Mouse (Mus musculus): ENCODE results near the gene Prkcsh. TPM values are rescaled to one million over a fixed set of nuclear protein-coding genes. Genes with fewer than 3 reads are reported as not detected.

The Prkcsh gene
- polyA plus RNA-seq, 1 experiment from 2014 or later = 111 TPM

DNA sequence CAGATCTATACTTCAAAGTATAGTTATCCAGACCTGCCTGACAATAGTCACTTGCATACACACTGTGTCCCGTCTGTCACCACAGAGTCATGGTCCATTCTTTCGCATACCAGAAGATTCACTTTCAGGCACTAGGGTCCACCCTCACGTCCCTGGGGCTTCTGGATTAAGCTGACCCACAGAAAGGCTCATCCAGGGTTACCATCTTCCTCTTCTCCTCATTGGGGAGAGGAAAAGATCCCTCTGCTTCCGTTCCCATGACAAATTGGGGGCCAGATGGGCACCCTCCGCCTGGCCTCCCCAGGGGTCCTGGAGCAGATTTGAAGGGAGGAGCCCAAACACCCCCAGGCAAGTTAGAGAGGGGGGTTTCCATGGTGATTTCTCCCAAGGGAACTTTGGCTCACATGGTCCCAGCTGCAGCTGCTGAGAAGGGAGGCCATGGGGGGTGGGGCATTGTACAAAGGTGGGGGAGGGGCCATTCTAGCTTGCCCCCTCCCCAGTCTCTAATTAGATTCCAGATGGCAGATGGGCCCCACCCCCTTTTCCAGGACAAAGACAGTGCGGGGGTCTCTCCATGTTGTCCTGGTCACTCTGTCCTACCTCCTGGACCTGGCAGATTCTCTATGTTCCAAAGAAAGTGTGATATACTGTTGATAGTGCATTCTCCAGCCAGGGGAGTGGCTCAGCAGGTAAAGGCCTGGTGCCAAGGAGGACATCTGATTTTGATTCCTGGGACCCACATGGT lies 32.9 kb downstream of the Prkcsh start:
- no peak overlapping the region for H3K27ac ChIP-seq
- H3K9me3 ChIP-seq (replicated peaks) = no peaks in the 10 kb centered on the region
- no peak overlapping the region for H3K4me3 ChIP-seq
- H3K27me3 ChIP-seq (ENCODE audit: low read depth, poor library complexity, severe bottlenecking) = no peaks in the 10 kb centered on the region
- H3K4me1 ChIP-seq = peaks cover 7% of the 10 kb centered on the region
- no peak for DNase-seq (ENCODE audit: low spot score)
- 64% methylated on average over 6 of the region's 6 CpGs for WGBS
- no peaks in the 10 kb centered on the region for H3K36me3 ChIP-seq

GRCm38 (mm10) chr9:22037826-22038225 lies 35.2 kb downstream of the Prkcsh start:
- no peak for DNase-seq (ENCODE audit: low spot score)
- Histone ChIP-seq H3K9me3 (replicated peaks) (no peaks in the 10 kb centered on the region), H3K27me3 (ENCODE audit: low read depth, poor library complexity, severe bottlenecking) (no peaks in the 10 kb centered on the region), H3K4me3 (no peak overlapping the region), H3K4me1 (peaks cover 7% of the 10 kb centered on the region), H3K36me3 (no peaks in the 10 kb centered on the region), H3K27ac (no peak overlapping the region)
- 81% methylated on average over 10 of the region's 10 CpGs for WGBS

DNA sequence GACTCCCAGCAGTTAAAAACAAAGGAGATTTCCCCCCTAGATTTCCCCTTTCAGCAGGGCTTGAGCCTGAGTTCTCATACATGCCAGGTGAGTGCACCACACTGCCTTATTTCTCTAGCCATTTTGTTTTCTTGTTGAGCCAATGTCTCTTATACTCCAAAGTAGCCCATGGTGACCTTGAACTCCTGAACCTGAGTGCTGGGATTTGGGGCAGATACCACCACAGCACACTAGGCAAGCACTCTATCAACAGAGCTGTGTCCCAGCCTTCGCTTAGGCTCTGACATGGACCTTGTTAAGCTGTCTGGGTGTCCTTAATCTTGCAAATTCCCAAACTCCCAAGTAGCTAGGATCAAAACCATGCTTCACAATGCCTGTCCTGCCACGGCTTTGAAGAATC lies 39.2 kb downstream of the Prkcsh start:
- WGBS = 66% methylated on average over 2 of the region's 2 CpGs
- Histone ChIP-seq H3K27ac (no peak overlapping the region), H3K4me1 (no peaks in the 10 kb centered on the region), H3K4me3 (no peak overlapping the region), H3K27me3 (ENCODE audit: low read depth, poor library complexity, severe bottlenecking) (peaks cover 5% of the 10 kb centered on the region; the same call in 1 of the 2 replicates), H3K36me3 (no peaks in the 10 kb centered on the region), H3K9me3 (replicated peaks) (no peaks in the 10 kb centered on the region)
- no peak for DNase-seq (ENCODE audit: low spot score)

DNA sequence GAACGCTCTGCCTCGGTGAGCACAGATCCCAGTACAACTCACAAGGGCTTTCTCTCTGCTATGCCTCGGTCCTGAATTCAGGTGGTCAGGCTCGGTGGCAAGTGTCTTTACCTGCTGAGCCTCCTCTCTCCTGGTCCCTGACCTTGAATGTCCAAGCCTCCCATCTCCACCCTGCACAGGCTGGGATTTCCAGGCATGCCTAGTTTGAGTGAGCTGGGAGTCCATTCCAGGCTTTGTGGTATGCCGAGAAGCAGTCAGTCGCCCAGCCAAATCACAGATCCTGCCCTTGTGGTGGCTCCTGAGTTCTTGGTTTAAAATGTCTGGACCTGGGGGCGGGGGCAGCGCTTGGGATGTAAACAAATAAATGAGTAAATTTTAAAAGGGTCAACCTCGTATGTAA lies 44.7 kb downstream of the Prkcsh start:
- Histone ChIP-seq H3K27me3 (ENCODE audit: low read depth, poor library complexity, severe bottlenecking) (peaks cover 57% of the 10 kb centered on the region), H3K27ac (no peak overlapping the region), H3K9me3 (replicated peaks) (no peaks in the 10 kb centered on the region), H3K4me1 (peaks cover 20% of the 10 kb centered on the region), H3K36me3 (no peaks in the 10 kb centered on the region), H3K4me3 (no peak overlapping the region)
- no peak for DNase-seq (ENCODE audit: low spot score)
- 62% methylated on average over 9 of the region's 9 CpGs for WGBS

GRCm38 (mm10) chr9:22049315-22049714 lies 46.7 kb downstream of the Prkcsh start:
- H3K4me3 ChIP-seq = no peak overlapping the region

GRCm38 (mm10) chr9:22049721-22050270 lies 47.2 kb downstream of the Prkcsh start:
- Histone ChIP-seq H3K27me3 (ENCODE audit: low read depth, poor library complexity, severe bottlenecking) (peaks cover 82% of the 10 kb centered on the region), H3K4me3 (0 out of 2 replicates have a peak overlapping the region, but pooled peaks have one; percentile 48), H3K4me1 (peaks cover 26% of the 10 kb centered on the region), H3K36me3 (no peaks in the 10 kb centered on the region), H3K9me3 (replicated peaks) (no peaks in the 10 kb centered on the region), H3K27ac (no peak overlapping the region)
- 70% methylated on average over 4 of the region's 4 CpGs for WGBS
- DNase-seq (ENCODE audit: low spot score) = no peak

More at GRCm38 (mm10) chr9:22049315-22049714, 46.7 kb downstream of the Prkcsh start:
- Histone ChIP-seq H3K27me3 (ENCODE audit: low read depth, poor library complexity, severe bottlenecking) (peaks cover 77% of the 10 kb centered on the region), H3K9me3 (replicated peaks) (no peaks in the 10 kb centered on the region), H3K27ac (no peak overlapping the region), H3K4me1 (peaks cover 21% of the 10 kb centered on the region), H3K36me3 (no peaks in the 10 kb centered on the region)
- no peak for DNase-seq (ENCODE audit: low spot score)
- WGBS = 75% methylated on average over 11 of the region's 11 CpGs

GRCm38 (mm10) chr9:22050351-22050889 lies 47.8 kb downstream of the Prkcsh start:
- H3K9me3 ChIP-seq (replicated peaks) = no peaks in the 10 kb centered on the region
- peak overlapping the region; percentile 48 for H3K4me3 ChIP-seq
- peak; percentile 79 for DNase-seq (ENCODE audit: low spot score)
- H3K36me3 ChIP-seq = no peaks in the 10 kb centered on the region
- WGBS = 1% methylated on average over 43 of the region's 43 CpGs
- H3K27ac ChIP-seq = no peak overlapping the region
- peaks cover 32% of the 10 kb centered on the region for H3K4me1 ChIP-seq
- H3K27me3 ChIP-seq (ENCODE audit: low read depth, poor library complexity, severe bottlenecking) = peaks cover 88% of the 10 kb centered on the region

DNA sequence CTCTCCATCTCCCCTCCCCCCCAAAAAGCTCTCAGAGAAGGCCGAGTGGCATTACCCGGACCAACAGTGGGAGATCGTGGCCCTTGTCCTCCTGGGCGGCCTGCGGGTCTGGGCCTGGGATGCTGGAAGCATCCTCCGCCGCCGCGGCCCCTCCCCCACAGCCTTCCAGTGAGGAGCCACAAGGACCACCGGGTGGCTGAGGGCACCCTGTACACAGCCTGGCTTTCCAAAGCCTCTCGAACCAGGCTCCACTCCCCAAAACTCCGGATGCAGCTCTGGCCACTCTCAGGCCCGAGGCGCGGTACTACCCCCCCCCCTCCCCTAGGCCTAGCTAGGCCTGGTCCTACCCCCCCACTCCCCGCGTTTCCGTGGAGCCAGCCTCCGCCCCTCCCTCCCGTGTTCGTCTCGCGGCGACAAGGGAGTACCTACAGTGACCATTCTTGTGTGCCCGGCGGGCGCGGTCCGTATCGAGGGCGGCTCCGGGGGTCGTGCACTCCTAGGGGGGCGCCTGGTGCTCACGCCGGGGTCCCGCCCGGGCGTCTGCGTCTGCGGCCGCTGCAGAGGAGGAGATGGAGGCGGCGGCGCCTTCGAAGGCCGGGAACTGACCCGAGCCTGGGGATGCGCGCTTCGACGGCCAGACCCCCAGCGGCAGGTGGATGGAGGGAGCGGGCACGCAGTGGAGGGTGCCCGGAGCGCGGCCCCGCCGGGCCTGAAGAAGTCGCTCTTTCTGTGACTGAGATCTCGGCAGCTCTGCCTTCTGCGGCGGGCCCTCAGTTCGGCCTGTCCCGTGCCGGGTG lies 48.8 kb downstream of the Prkcsh start:
- Histone ChIP-seq H3K27ac (no peak overlapping the region), H3K36me3 (0 out of 2 replicates have a peak, but pooled peaks cover 2% of the 10 kb centered on the region), H3K4me3 (peak overlapping the region; percentile 48), H3K27me3 (ENCODE audit: low read depth, poor library complexity, severe bottlenecking) (peaks cover 95% of the 10 kb centered on the region), H3K9me3 (replicated peaks) (no peaks in the 10 kb centered on the region), H3K4me1 (peaks cover 32% of the 10 kb centered on the region)
- DNase-seq (ENCODE audit: low spot score) = peak; percentile 36
- WGBS = under 1% methylated on average over 67 of the region's 67 CpGs

- WGBS = 1% methylated on average over 19 of the region's 28 CpGs
- no peak within 1 kb of the TSS for H3K27ac ChIP-seq
- H3K4me3 ChIP-seq = peak within 1 kb of the TSS; percentile 48
- peaks cover 32% of the 10 kb centered on the region for H3K4me1 ChIP-seq
- peaks cover 5% of the 10 kb centered on the region for H3K36me3 ChIP-seq
- DNase-seq (ENCODE audit: low spot score) = peak; percentile 52
- peaks cover 96% of the 10 kb centered on the region for H3K27me3 ChIP-seq (ENCODE audit: low read depth, poor library complexity, severe bottlenecking)
- no peaks in the 10 kb centered on the region for H3K9me3 ChIP-seq (replicated peaks)
Measured at GRCm38 (mm10) chr9:22051958-22052254, 49.3 kb downstream of the Prkcsh start, which contains the start of gene Elavl3. Gene Elavl3 (minus strand): TSS chr9:22052023.

- WGBS = 34% methylated on average over 7 of the region's 7 CpGs
- no peaks in the 10 kb centered on the region for H3K9me3 ChIP-seq (replicated peaks)
- peak; percentile 65 for DNase-seq (ENCODE audit: low spot score)
- no peak overlapping the region for H3K4me3 ChIP-seq
- peaks cover 83% of the 10 kb centered on the region for H3K27me3 ChIP-seq (ENCODE audit: low read depth, poor library complexity, severe bottlenecking)
- H3K36me3 ChIP-seq = peaks cover 23% of the 10 kb centered on the region
- H3K27ac ChIP-seq = no peak overlapping the region
- peaks cover 32% of the 10 kb centered on the region for H3K4me1 ChIP-seq
Measured at GRCm38 (mm10) chr9:22053657-22054056, 51.1 kb downstream of the Prkcsh start.

GRCm38 (mm10) chr9:22054411-22055076 lies 51.9 kb downstream of the Prkcsh start:
- H3K4me3 ChIP-seq = peak overlapping the region; percentile 27
- peak; percentile 81 for DNase-seq (ENCODE audit: low spot score)
- no peak overlapping the region for H3K27ac ChIP-seq
- H3K27me3 ChIP-seq (ENCODE audit: low read depth, poor library complexity, severe bottlenecking) = peaks cover 74% of the 10 kb centered on the region
- H3K4me1 ChIP-seq = peaks cover 32% of the 10 kb centered on the region
- H3K9me3 ChIP-seq (replicated peaks) = no peaks in the 10 kb centered on the region
- 3% methylated on average over 32 of the region's 32 CpGs for WGBS
- H3K36me3 ChIP-seq = peaks cover 31% of the 10 kb centered on the region

- WGBS = 34% methylated on average over 29 of the region's 29 CpGs
- no peak overlapping the region for H3K27ac ChIP-seq
- H3K9me3 ChIP-seq (replicated peaks) = no peaks in the 10 kb centered on the region
- H3K27me3 ChIP-seq (ENCODE audit: low read depth, poor library complexity, severe bottlenecking) = peaks cover 63% of the 10 kb centered on the region
- peaks cover 37% of the 10 kb centered on the region for H3K36me3 ChIP-seq
- H3K4me3 ChIP-seq = no peak overlapping the region
- H3K4me1 ChIP-seq = peaks cover 25% of the 10 kb centered on the region
- no peak for DNase-seq (ENCODE audit: low spot score)
Measured at GRCm38 (mm10) chr9:22055713-22056112, 53.1 kb downstream of the Prkcsh start.

Measured in limb, embryonic 10.5 days (tissue).